ENCODE assay signal across 32 mouse cellular contexts in the genomic region with DNA sequence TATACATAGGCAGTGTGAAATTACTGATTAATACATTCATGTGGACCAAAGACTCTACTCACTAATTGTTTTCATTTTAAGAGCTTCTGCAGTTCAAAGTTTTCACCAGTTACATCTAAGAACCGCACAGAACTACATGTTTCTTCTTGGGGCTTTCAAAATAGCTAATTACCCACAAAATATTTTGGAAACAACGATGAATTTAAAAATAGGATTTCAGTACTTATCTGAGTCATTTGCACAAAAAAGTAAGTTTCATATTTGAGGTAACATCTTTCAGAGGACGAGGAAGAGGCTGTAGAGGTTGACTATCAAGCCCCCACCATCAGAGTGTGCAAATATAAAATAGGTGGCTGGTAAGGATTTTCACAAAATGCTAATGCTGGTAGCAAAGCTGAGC.
"Had no signal": no experiment of that assay in that cellular context is flagged by ENCODE, and none has a peak within 500 bp of the region (broad histone marks: within the 10 kb centered on the region; RNA-seq: fewer than 3 reads in every experiment).

No protein-coding gene starts in this region.

- DNase-seq: heart, postnatal 10 days; heart, postnatal 14 days; heart, postnatal 36 days; heart, postnatal 4 days; kidney, adult 11 months; kidney, adult 18-20 months; kidney, adult 2 months; kidney, adult 8-10 months; kidney, adult 9 months; kidney, postnatal 10 days; kidney, postnatal 14 days; kidney, postnatal 25 days; kidney, postnatal 36 days; kidney, postnatal 4 days; layer of hippocampus, adult 9-11 months; layer of hippocampus, postnatal 36 days had no signal

- H3K36me3 ChIP-seq: hindbrain, embryonic 10.5 days; hindbrain, embryonic 12.5 days; hindbrain, embryonic 13.5 days; hindbrain, embryonic 15.5 days; intestine, embryonic 15.5 days had no signal

- H3K9ac ChIP-seq: heart, embryonic 12.5 days; heart, embryonic 13.5 days; heart, embryonic 15.5 days; hindbrain, embryonic 12.5 days; hindbrain, embryonic 13.5 days; hindbrain, embryonic 14.5 days; hindbrain, embryonic 15.5 days; intestine, embryonic 15.5 days; kidney, embryonic 15.5 days had no signal

- H3K4me3 ChIP-seq: heart, embryonic 10.5 days; heart, embryonic 12.5 days; heart, embryonic 13.5 days; heart, embryonic 15.5 days; hindbrain, embryonic 10.5 days; hindbrain, embryonic 12.5 days; hindbrain, embryonic 13.5 days; hindbrain, embryonic 15.5 days; intestine, embryonic 15.5 days; kidney, embryonic 15.5 days; layer of hippocampus, adult 2 months; left cerebral cortex, adult 2 months had no signal

- H3K4me1 ChIP-seq: heart, embryonic 10.5 days; heart, embryonic 12.5 days; heart, embryonic 13.5 days; heart, embryonic 15.5 days; hindbrain, embryonic 10.5 days; hindbrain, embryonic 12.5 days; hindbrain, embryonic 13.5 days; hindbrain, embryonic 15.5 days; intestine, embryonic 15.5 days; kidney, embryonic 15.5 days had no signal

- H3K27me3 ChIP-seq: heart, embryonic 12.5 days; heart, embryonic 13.5 days; heart, embryonic 15.5 days; hindbrain, embryonic 12.5 days; hindbrain, embryonic 13.5 days; hindbrain, embryonic 15.5 days; intestine, embryonic 15.5 days; kidney, embryonic 15.5 days had no signal

- H3K27ac ChIP-seq: heart, embryonic 10.5 days; heart, embryonic 13.5 days; heart, embryonic 15.5 days; hindbrain, embryonic 10.5 days; hindbrain, embryonic 12.5 days; hindbrain, embryonic 13.5 days; hindbrain, embryonic 14.5 days; hindbrain, embryonic 15.5 days; hindbrain, postnatal 0 days; intestine, embryonic 15.5 days; kidney, embryonic 15.5 days; kidney, postnatal 0 days; layer of hippocampus, adult 2 months; left cerebral cortex, adult 2 months had no signal

- H3K9me3 ChIP-seq: heart, embryonic 10.5 days; heart, embryonic 12.5 days; heart, embryonic 13.5 days; heart, embryonic 15.5 days; hindbrain, embryonic 10.5 days; hindbrain, embryonic 12.5 days; hindbrain, embryonic 13.5 days; hindbrain, embryonic 15.5 days; intestine, embryonic 15.5 days; kidney, embryonic 15.5 days had no signal

- H3K4me2 ChIP-seq: heart, embryonic 11.5 days; heart, embryonic 12.5 days; heart, embryonic 13.5 days; heart, embryonic 15.5 days; hindbrain, embryonic 12.5 days; hindbrain, embryonic 13.5 days; hindbrain, embryonic 14.5 days; hindbrain, embryonic 15.5 days; intestine, embryonic 15.5 days; kidney, embryonic 15.5 days had no signal
